ENCODE assay signal across 26 mouse cellular contexts in the genomic region with DNA sequence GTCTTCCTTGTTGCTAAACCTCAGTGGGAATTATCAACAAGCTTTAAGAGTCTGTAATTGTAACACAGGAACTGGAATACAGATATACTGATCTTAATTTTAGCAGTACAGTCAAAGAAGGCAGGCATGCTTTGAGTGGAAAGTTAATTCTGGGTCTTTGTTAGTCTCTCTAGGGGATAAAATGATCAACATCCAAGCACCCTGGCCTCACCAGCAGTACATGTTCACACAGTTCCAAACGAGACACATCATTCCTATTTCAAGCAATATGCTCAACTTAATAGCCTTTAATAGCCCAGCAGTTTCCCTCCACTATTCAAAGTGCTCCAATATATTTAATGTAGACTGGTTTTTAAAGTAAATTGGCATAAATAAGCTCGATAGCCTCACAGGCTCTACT.
"Had no signal": no experiment of that assay in that cellular context is flagged by ENCODE, and none has a peak within 500 bp of the region (broad histone marks: within the 10 kb centered on the region; RNA-seq: fewer than 3 reads in every experiment).

No protein-coding gene starts in this region.

- ATAC-seq: hindbrain, embryonic 16.5 days; inflammation-experienced regulatory T-cells, adult 6 months; intestine, embryonic 15.5 days; intestine, postnatal 0 days; liver, postnatal 0 days had no signal

- H3K27ac ChIP-seq: gastrocnemius, adult 2 months; hindbrain, embryonic 10.5 days; hindbrain, embryonic 12.5 days; hindbrain, embryonic 14.5 days; intestine, embryonic 15.5 days; layer of hippocampus, adult 2 months; left cerebral cortex, adult 2 months; limb, embryonic 10.5 days; limb, embryonic 12.5 days; liver, embryonic 13.5 days; liver, embryonic 15.5 days had no signal

- H3K36me3 ChIP-seq: heart, embryonic 12.5 days; hindbrain, embryonic 10.5 days; hindbrain, embryonic 12.5 days; intestine, embryonic 15.5 days; limb, embryonic 10.5 days; limb, embryonic 12.5 days; liver, embryonic 13.5 days; liver, embryonic 15.5 days had no signal

- H3K4me1 ChIP-seq: heart, embryonic 12.5 days; hindbrain, embryonic 10.5 days; hindbrain, embryonic 12.5 days; intestine, embryonic 15.5 days; limb, embryonic 10.5 days; limb, embryonic 12.5 days; liver, embryonic 13.5 days; liver, embryonic 15.5 days had no signal

- H3K4me3 ChIP-seq: gastrocnemius, adult 2 months; heart, embryonic 12.5 days; hindbrain, embryonic 10.5 days; hindbrain, embryonic 12.5 days; intestine, embryonic 15.5 days; layer of hippocampus, adult 2 months; left cerebral cortex, adult 2 months; limb, embryonic 10.5 days; limb, embryonic 12.5 days; liver, embryonic 13.5 days; liver, embryonic 15.5 days had no signal

- H3K4me2 ChIP-seq: heart, embryonic 12.5 days; hindbrain, embryonic 12.5 days; hindbrain, embryonic 14.5 days; intestine, embryonic 15.5 days; limb, embryonic 12.5 days; liver, embryonic 11.5 days; liver, embryonic 13.5 days; liver, embryonic 15.5 days had no signal

- H3K9ac ChIP-seq: heart, embryonic 12.5 days; hindbrain, embryonic 12.5 days; hindbrain, embryonic 14.5 days; intestine, embryonic 15.5 days; limb, embryonic 12.5 days; liver, embryonic 13.5 days; liver, embryonic 15.5 days; liver, postnatal 0 days had no signal

- DNase-seq: gastrocnemius, adult 2 months; gastrocnemius, postnatal 10 days; gastrocnemius, postnatal 25 days; heart, postnatal 36 days; kidney, adult 18-20 months; kidney, adult 8-10 months; kidney, postnatal 10 days; kidney, postnatal 25 days; kidney, postnatal 4 days; liver; liver, embryonic 13.5 days; liver, postnatal 0 days had no signal

- H3K9me3 ChIP-seq: heart, embryonic 12.5 days; hindbrain, embryonic 10.5 days; hindbrain, embryonic 12.5 days; intestine, embryonic 15.5 days; limb, embryonic 10.5 days; limb, embryonic 12.5 days; liver, embryonic 13.5 days; liver, embryonic 15.5 days had no signal

- H3K27me3 ChIP-seq: heart, embryonic 12.5 days; hindbrain, embryonic 12.5 days; intestine, embryonic 15.5 days; limb, embryonic 12.5 days; liver, embryonic 13.5 days; liver, embryonic 15.5 days had no signal
